In genomic region chr8:94384166-94384565, GRCm38 (mm10) we compare ENCODE assay signal across 28 mouse cellular contexts. TPM values are rescaled to one million over a fixed set of nuclear protein-coding genes. Genes with fewer than 3 reads are reported as not detected.
DNase-seq lines count a peak whose midpoint lies in the region; ATAC-seq and TF ChIP-seq lines count a peak whose summit lies in the region.
"Had no signal": no experiment of that assay in that cellular context is flagged by ENCODE, and none has a peak within 500 bp of the region (broad histone marks: within the 10 kb centered on the region; RNA-seq: fewer than 3 reads in every experiment).

No protein-coding gene starts in this region.

- no peaks in the 10 kb centered on the region for H3K9me3 ChIP-seq in liver, embryonic 11.5 days (ENCODE audit: control insufficient read depth, low read length)
- H3K9me3 ChIP-seq in liver, embryonic 14.5 days (ENCODE audit: control insufficient read depth, low read length) = no peaks in the 10 kb centered on the region
- H3K9me3 ChIP-seq in liver, postnatal 0 days (ENCODE audit: low read length) = no peaks in the 10 kb centered on the region
- H3K9me3 ChIP-seq: forebrain, embryonic 10.5 days; G1E; heart, embryonic 10.5 days; heart, embryonic 13.5 days; hindbrain, embryonic 15.5 days had no signal

- H3K9ac ChIP-seq in liver, embryonic 11.5 days (ENCODE audit: low read depth, low read length) = no peak overlapping the region
- no peak overlapping the region for H3K9ac ChIP-seq in liver, embryonic 14.5 days (replicated peaks)
- no peak overlapping the region for H3K9ac ChIP-seq in liver, postnatal 0 days (replicated peaks)
- H3K9ac ChIP-seq: forebrain, embryonic 13.5 days; heart, embryonic 13.5 days; hindbrain, embryonic 15.5 days had no signal

- H3K36me3 ChIP-seq in liver, embryonic 11.5 days (ENCODE audit: control insufficient read depth, insufficient read depth, low read length) = no peaks in the 10 kb centered on the region
- H3K36me3 ChIP-seq in liver, embryonic 14.5 days (replicated peaks; ENCODE audit: control insufficient read depth, insufficient read depth, low read depth) = peaks cover 8% of the 10 kb centered on the region
- peaks cover under 1% of the 10 kb centered on the region; the same call in 1 of the 2 replicates for H3K36me3 ChIP-seq in liver, postnatal 0 days (replicated peaks; ENCODE audit: insufficient read depth, low read length)
- H3K36me3 ChIP-seq: hindbrain, embryonic 15.5 days had no signal

- DNase-seq in liver = peak; percentile 49
- no peak for DNase-seq in liver, embryonic 11.5 days (ENCODE audit: low spot score)
- peak; percentile 31 for DNase-seq in c-Kit-positive CD71-positive TER-119-positive erythroid progenitor cells, embryonic 14.5 days (ENCODE audit: low spot score)
- DNase-seq in liver, embryonic 14.5 days (ENCODE audit: low read depth in 3 of 3, low spot score in 3 of 3) = no peak
- DNase-seq in liver, postnatal 0 days = no peak
- no peak for DNase-seq in urinary bladder, postnatal 36 days (ENCODE audit: low spot score in 2 of 2)
- DNase-seq: adrenal gland, adult 2 months; B cell, adult 2 months; cerebellum, adult 11-12 months; cerebellum, adult 8-10 months; cerebellum, postnatal 10 days; gastrocnemius, postnatal 10 days; gastrocnemius, postnatal 36 days; heart, adult 2 months; heart, postnatal 14 days; heart, postnatal 4 days had no signal

- H3K27me3 ChIP-seq in liver, embryonic 11.5 days (replicated peaks; ENCODE audit: control insufficient read depth, insufficient read depth, low read length) = no peaks in the 10 kb centered on the region
- H3K27me3 ChIP-seq in liver, embryonic 14.5 days (ENCODE audit: control insufficient read depth, insufficient read depth, low read length) = no peaks in the 10 kb centered on the region
- H3K27me3 ChIP-seq in liver, postnatal 0 days (ENCODE audit: insufficient read depth, low read length) = no peaks in the 10 kb centered on the region
- H3K27me3 ChIP-seq: CH12.LX; forebrain, embryonic 13.5 days; hindbrain, embryonic 15.5 days had no signal

- no peak for TF ChIP-seq CTCF in liver, embryonic 14.5 days (IDR thresholded peaks at IDR 0.05; ENCODE audit: low read depth)
- no peak for TF ChIP-seq CTCF in liver, postnatal 0 days (IDR thresholded peaks at IDR 0.05; ENCODE audit: low read depth)

- no peak overlapping the region for H3K4me3 ChIP-seq in liver, embryonic 11.5 days (ENCODE audit: low read depth, low read length)
- H3K4me3 ChIP-seq in liver, embryonic 14.5 days (ENCODE audit: insufficient read depth in 1 of 2, low read depth in 2 of 2, low read length in 2 of 2) = no peak overlapping the region; a peak in 1 of 4 replicates
- H3K4me3 ChIP-seq in liver, postnatal 0 days (ENCODE audit: low read depth, low read length) = no peak overlapping the region
- H3K4me3 ChIP-seq: forebrain, embryonic 10.5 days; forebrain, embryonic 13.5 days; heart, adult 2 months; heart, embryonic 10.5 days; heart, embryonic 13.5 days; hindbrain, embryonic 15.5 days had no signal

- no peak for ATAC-seq in liver, embryonic 11.5 days (replicated peaks; ENCODE audit: low FRiP score)
- ATAC-seq in liver, embryonic 14.5 days (ENCODE audit: insufficient read depth) = no peak
- no peak for ATAC-seq in liver, postnatal 0 days
- ATAC-seq in erythroid progenitor cell, adult 5-6 weeks (replicated peaks; ENCODE audit: low FRiP score, poor library complexity, severe bottlenecking) = no peak
- ATAC-seq: forebrain, embryonic 13.5 days; forebrain, embryonic 16.5 days had no signal

- peak; percentile 47; the same call in 1 of the 2 replicates for TF ChIP-seq EP300 in liver, embryonic 14.5 days (IDR thresholded peaks at IDR 0.05; ENCODE audit: low read depth)
- no peak for TF ChIP-seq EP300 in liver, postnatal 0 days (IDR thresholded peaks at IDR 0.05; ENCODE audit: low read depth)

- H3K27ac ChIP-seq in liver, embryonic 11.5 days (ENCODE audit: low read depth, low read length) = no peak overlapping the region
- no peak overlapping the region for H3K27ac ChIP-seq in liver, embryonic 14.5 days
- H3K27ac ChIP-seq in liver, postnatal 0 days (ENCODE audit: low read depth) = 0 out of 2 replicates have a peak overlapping the region, but pooled peaks have one; percentile 23
- H3K27ac ChIP-seq: forebrain, embryonic 10.5 days; forebrain, embryonic 13.5 days; heart, adult 2 months; heart, embryonic 10.5 days; heart, embryonic 13.5 days; hindbrain, embryonic 15.5 days had no signal

- H3K4me2 ChIP-seq in liver, embryonic 11.5 days = no peak overlapping the region
- peak overlapping the region; percentile 40 for H3K4me2 ChIP-seq in liver, embryonic 14.5 days (ENCODE audit: low read depth)
- H3K4me2 ChIP-seq in liver, postnatal 0 days (ENCODE audit: low read depth, low read length) = 0 out of 2 replicates have a peak overlapping the region, but pooled peaks have one; percentile 26
- H3K4me2 ChIP-seq: forebrain, embryonic 13.5 days; heart, embryonic 13.5 days; hindbrain, embryonic 15.5 days had no signal

- WGBS in liver, embryonic 11.5 days = 51% methylated on average over 7 of the region's 7 CpGs
- 40% methylated on average over 7 of the region's 7 CpGs for WGBS in liver, embryonic 14.5 days (ENCODE audit: insufficient replicate concordance)
- 57% methylated on average over 7 of the region's 7 CpGs for WGBS in liver, postnatal 0 days (ENCODE audit: insufficient replicate concordance)

- H3K4me1 ChIP-seq in liver, embryonic 11.5 days (replicated peaks; ENCODE audit: control insufficient read depth, insufficient read depth, low read length) = peaks cover 9% of the 10 kb centered on the region
- peaks cover 24 to 31% of the 10 kb centered on the region in 2 experiments for H3K4me1 ChIP-seq in liver, embryonic 14.5 days (replicated peaks; ENCODE audit: control insufficient read depth in 2 of 2, insufficient read depth in 2 of 2, low read length in 1 of 2)
- peaks cover 25% of the 10 kb centered on the region for H3K4me1 ChIP-seq in liver, postnatal 0 days (ENCODE audit: insufficient read depth)

RNA-seq across cellular contexts. Expression of gene Herpud1, which starts 2.1 kb away (rescaled TPM):
- 110 and 115 TPM in 2 replicates for polyA plus RNA-seq in liver, embryonic 11.5 days (2014; fragmentation: Nextera tagmentation; extraction: Ambion mirVana)
- 41.8 and 46.7 TPM in 2 replicates for polyA plus RNA-seq in liver, embryonic 14.5 days (2012; rRNA removed)
- polyA plus RNA-seq in liver, embryonic 14.5 days (2014; fragmentation: Nextera tagmentation; extraction: Ambion mirVana) = 83.2 and 86.5 TPM in 2 replicates
- polyA plus RNA-seq in liver, postnatal 0 days (2015; fragmentation: Nextera tagmentation; extraction: Ambion mirVana) = 250 and 269 TPM in 2 replicates
- total RNA-seq in erythroid progenitor cell, adult 5-6 weeks (2015; ENCODE audit: low replicate concordance) = 54.1 and 64.2 TPM in 2 replicates
- 27.3 and 59.2 TPM in 2 replicates for total RNA-seq in erythroid progenitor cell, adult 5-6 weeks (2017; ENCODE audit: low replicate concordance)

RNA-seq across cellular contexts. Expression of gene Nlrc5, which starts 50.0 kb away (rescaled TPM):
- polyA plus RNA-seq in liver, embryonic 11.5 days (2014; fragmentation: Nextera tagmentation; extraction: Ambion mirVana) = not detected in 2 replicates
- 0.10 and 0.22 TPM in 2 replicates for polyA plus RNA-seq in liver, embryonic 14.5 days (2012; rRNA removed)
- 0.09 and 0.18 TPM in 2 replicates for polyA plus RNA-seq in liver, embryonic 14.5 days (2014; fragmentation: Nextera tagmentation; extraction: Ambion mirVana)
- polyA plus RNA-seq in liver, postnatal 0 days (2015; fragmentation: Nextera tagmentation; extraction: Ambion mirVana) = 0.82 and 1.3 TPM in 2 replicates
- 3.2 and 10.1 TPM in 2 replicates for total RNA-seq in erythroid progenitor cell, adult 5-6 weeks (2015; ENCODE audit: low replicate concordance)
- 2.7 and 3.9 TPM in 2 replicates for total RNA-seq in erythroid progenitor cell, adult 5-6 weeks (2017; ENCODE audit: low replicate concordance)
- polyA plus RNA-seq: heart, embryonic 10.5 days had no signal

RNA-seq across cellular contexts. Expression of gene Slc12a3, which starts 55.2 kb away (rescaled TPM):
- not detected in 2 replicates for polyA plus RNA-seq in liver, embryonic 11.5 days (2014; fragmentation: Nextera tagmentation; extraction: Ambion mirVana)
- 0.01 TPM in 1 of 2 replicates, not detected in the other for polyA plus RNA-seq in liver, embryonic 14.5 days (2012; rRNA removed)
- 0.11 TPM in 1 of 2 replicates, not detected in the other for polyA plus RNA-seq in liver, embryonic 14.5 days (2014; fragmentation: Nextera tagmentation; extraction: Ambion mirVana)
- polyA plus RNA-seq in liver, postnatal 0 days (2015; fragmentation: Nextera tagmentation; extraction: Ambion mirVana) = 0.99 and 1.4 TPM in 2 replicates
- total RNA-seq in erythroid progenitor cell, adult 5-6 weeks (2015; ENCODE audit: low replicate concordance) = 0.84 and 4.0 TPM in 2 replicates
- total RNA-seq in erythroid progenitor cell, adult 5-6 weeks (2017; ENCODE audit: low replicate concordance) = 0.90 TPM in 1 of 2 replicates, not detected in the other
- total RNA-seq: gastrocnemius, postnatal 10 days; gastrocnemius, postnatal 36 days; granulocyte monocyte progenitor cell, adult 5-6 weeks had no signal
- polyA plus RNA-seq: adrenal gland, adult 2 months; embryonic facial prominence, embryonic 11.5 days; forebrain, embryonic 10.5 days; forebrain, embryonic 13.5 days; G1E; heart, embryonic 13.5 days; heart, embryonic 16.5 days had no signal

Comparison
In these comparisons a context has a peak if more than half of its experiments do, and no peak if none do; other contexts are left out.
1. DNase-seq: peak in liver (single experiment) and c-Kit-positive CD71-positive TER-119-positive erythroid progenitor cells, embryonic 14.5 days (single experiment); none in liver, embryonic 11.5 days (single experiment), liver, embryonic 14.5 days (0 of 3), liver, postnatal 0 days (single experiment) and urinary bladder, postnatal 36 days (0 of 2).